Mouse (Mus musculus) lung, postnatal 0 days (tissue): ENCODE results near the gene Vamp8.

Source experiments
- CTCF ChIP-seq: IDR thresholded peaks from 2 replicates; pipeline ENCODE4 v1.5.1; 2016; ENCODE audit warnings: antibody characterized with exemption, mild to moderate bottlenecking
- EP300 ChIP-seq: IDR thresholded peaks from 2 replicates; pipeline ENCODE4 v1.6.1; 2016; ENCODE audit warnings: antibody characterized with exemption, mild to moderate bottlenecking, control low read depth

GRCm38 (mm10) chr6:72415964-72416772 lies 25.7 kb upstream of the Vamp8 start:
- no peak for TF ChIP-seq CTCF
- TF ChIP-seq EP300, result peak; percentile 63; the same call in 1 of the 2 replicates
